Mouse (Mus musculus): ENCODE measurements around the gene Gm10964. TPM values are rescaled to one million over a fixed set of nuclear protein-coding genes. Genes with fewer than 3 reads are reported as not detected.
"Not testable (repeated sequence)": the region's sequence is repeated elsewhere in the genome, so short reads cannot be mapped to it uniquely, and the experiment has no call there.

Gm10964 gene
- total RNA-seq, 2 experiments from 2014 or later = not detected

DNA sequence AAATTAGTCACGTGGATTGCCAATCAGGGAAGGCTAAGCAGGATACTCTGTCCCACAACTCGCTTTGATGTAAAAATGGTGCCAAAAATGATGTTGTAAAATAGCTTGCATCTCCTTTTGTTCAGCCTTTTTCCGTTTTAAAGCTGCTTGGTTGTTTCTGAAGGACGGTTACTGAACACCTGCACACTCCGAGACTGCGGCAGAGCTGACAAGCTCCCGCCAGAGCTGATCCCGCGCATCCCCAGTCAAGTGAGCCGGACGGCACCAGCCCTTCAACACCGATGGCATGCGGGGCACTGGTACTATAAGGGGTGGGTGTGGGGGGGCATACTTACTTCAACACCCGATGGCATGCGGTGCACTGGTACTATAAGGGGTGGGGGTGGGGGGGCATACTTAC is 34.8 kb downstream of the Gm10964 start:
- no peak for DNase-seq (ENCODE audit: low spot score in 2 of 2)

- DNase-seq (ENCODE audit: low spot score in 2 of 2) = no peak
Measured at GRCm38 (mm10) chr3:103777940-103778339, 38.8 kb downstream of the Gm10964 start.

- no peak for DNase-seq (ENCODE audit: low spot score in 2 of 2)
Measured at GRCm38 (mm10) chr3:103778660-103779059, 39.5 kb downstream of the Gm10964 start.

- no peak for DNase-seq (ENCODE audit: low spot score in 2 of 2)
Measured at GRCm38 (mm10) chr3:103779183-103779582, 40.0 kb downstream of the Gm10964 start.

GRCm38 (mm10) chr3:103780271-103780670 is 41.1 kb downstream of the Gm10964 start:
- DNase-seq (ENCODE audit: low spot score in 2 of 2) = no peak

- DNase-seq (ENCODE audit: low spot score in 2 of 2) = no peak
Measured at GRCm38 (mm10) chr3:103780777-103781176, 41.6 kb downstream of the Gm10964 start.

- DNase-seq (ENCODE audit: low spot score in 2 of 2) = no peak
Measured at GRCm38 (mm10) chr3:103782844-103783609, 43.9 kb downstream of the Gm10964 start.

DNA sequence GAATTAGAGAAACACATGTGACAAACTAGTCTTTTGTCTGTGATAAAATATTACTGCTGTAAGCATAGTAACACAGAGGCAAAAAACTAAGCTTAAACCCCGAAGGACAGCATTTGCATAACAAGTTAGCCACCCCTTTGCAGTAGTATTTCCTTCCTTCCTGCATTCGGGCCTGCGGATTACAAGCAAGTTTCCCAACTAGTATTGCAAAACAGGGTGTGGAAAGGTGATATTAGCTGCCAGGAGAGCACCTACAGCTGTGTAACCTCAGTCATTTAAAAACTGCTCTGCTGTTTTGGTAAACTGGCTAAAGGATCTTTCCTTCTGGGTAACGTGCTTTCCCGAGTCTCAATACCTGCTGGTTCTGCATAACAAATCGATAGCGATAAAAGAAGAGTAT is 48.1 kb downstream of the Gm10964 start:
- DNase-seq (ENCODE audit: low spot score in 2 of 2) = no peak

- no peak for DNase-seq (ENCODE audit: low spot score in 2 of 2)
Measured at GRCm38 (mm10) chr3:103789096-103789495, 49.9 kb downstream of the Gm10964 start.

DNA sequence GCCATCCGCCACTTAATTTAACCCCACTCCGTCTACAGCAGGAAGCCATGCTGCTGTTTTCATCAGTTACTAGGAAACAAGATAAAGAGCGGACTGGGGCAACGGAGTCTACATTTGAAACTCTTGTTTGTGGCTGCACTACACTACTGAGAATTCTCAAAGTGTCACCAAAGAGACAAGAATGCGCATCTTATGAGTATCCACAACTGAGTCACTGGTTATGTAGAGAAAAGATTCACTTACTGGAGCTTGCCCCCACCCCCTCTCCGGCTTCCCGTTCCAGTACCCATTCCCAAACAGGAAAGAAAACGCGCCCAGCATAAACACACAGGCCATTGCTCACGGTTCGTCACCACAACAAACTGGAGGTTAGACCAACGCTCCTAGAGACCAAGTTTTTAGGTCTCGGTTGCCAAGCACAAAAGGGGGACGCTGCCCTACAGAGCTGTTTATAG is 50.8 kb downstream of the Gm10964 start:
- DNase-seq (ENCODE audit: low spot score in 2 of 2) = peak in 1 of 2 experiments; percentile 31

GRCm38 (mm10) chr3:103790346-103791145 is 51.4 kb downstream of the Gm10964 start:
- no peak for DNase-seq (ENCODE audit: low spot score in 2 of 2)

DNA sequence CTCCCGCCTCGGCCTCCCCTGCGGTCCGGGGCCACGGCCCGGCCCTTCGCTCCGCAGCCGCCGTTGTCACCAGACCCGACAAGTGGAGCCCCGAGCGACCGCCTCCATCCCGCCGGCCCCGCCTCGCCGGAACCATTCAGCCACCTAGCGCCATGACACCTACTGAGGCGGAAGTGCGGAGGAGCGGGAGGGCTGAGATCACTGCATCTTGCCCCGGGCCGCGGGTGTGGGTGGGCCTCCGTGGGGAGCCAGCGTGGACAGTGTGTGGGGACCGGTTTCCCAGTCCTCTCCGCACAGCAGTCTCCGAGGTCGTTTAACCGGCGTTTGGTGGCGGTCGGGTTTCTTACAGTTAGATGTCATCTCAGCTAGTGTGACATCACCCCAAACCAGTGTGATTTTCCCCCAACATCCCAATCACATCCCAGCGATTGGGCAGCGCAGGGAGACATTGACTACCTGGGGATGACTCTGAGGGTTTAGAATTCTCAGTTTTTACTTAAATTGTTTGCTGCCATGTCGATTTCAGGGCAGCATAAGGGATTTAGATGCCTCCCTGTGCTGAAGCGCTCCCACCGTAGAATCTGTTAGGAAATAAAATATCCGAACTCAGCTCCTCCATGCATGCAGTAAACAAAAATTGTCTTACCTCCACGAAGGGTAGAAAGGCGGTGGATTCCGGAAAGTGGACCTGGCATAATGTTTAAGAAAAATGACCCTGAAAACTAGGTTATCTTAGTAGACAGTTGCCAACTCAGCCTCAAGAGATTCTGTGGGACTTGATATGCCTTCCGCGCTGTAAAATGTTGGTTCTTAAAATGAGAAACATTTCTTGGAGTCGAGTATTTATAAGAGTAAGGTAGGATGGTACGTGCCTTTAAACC is 52.3 kb downstream of the Gm10964 start, which contains the start of gene Hipk1:
TSS of gene Hipk1 (minus strand) at position 334 of the 881 bp plus-strand sequence.
- DNase-seq (ENCODE audit: low spot score in 2 of 2) = peak; percentile 91

GRCm38 (mm10) chr3:103792111-103792406 is 52.9 kb downstream of the Gm10964 start:
- not testable (repeated sequence) for DNase-seq (ENCODE audit: low spot score in 2 of 2)

DNA sequence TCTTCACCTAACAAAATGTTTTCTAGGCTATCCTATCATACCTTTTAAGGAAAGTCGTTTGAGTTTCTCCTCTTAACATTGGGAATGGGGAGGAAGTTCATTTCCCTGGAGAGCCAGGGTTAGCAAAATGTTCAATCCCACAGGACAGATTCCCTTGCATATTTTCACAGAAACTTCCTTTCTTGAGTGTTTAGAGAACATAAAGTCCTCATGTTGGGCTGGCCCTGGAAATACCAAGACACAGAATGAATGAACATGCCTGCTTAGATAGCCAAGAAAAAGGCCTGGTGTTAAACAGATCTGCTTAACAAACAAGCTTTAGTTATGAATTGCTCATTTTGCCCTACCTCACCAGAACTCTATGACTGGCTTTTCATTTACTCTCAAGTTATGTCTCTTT is 53.4 kb downstream of the Gm10964 start:
- no peak for DNase-seq (ENCODE audit: low spot score in 2 of 2)

Other genes starting within 250 kb of the Gm10964 start
- not detected for gene Syt6, start 164.1 kb upstream of the Gm10964 start, total RNA-seq (2021)
- gene Atg4a-ps, start 93.3 kb upstream of the Gm10964 start, total RNA-seq (2021) = 1 to 10 TPM in 1 of 2 experiments, not detected in 1; 1.8 TPM
- 10 to 100 TPM; 17.3 to 24.4 TPM for gene Olfml3, start 1.4 kb upstream of the Gm10964 start, total RNA-seq (2021)
- 100 to 1,000 TPM; 122 to 141 TPM for gene Hipk1, start 52.2 kb downstream of the Gm10964 start, total RNA-seq (2021)
- 10 to 100 TPM; 11.7 to 14.1 TPM for gene Dclre1b, start 70.1 kb downstream of the Gm10964 start, total RNA-seq (2021)
- 10 to 100 TPM; 13.4 to 15.5 TPM for gene Ap4b1, start 70.2 kb downstream of the Gm10964 start, total RNA-seq (2021)
- under 1 TPM; 0.13 to 0.43 TPM for gene Gm43064, start 70.2 kb downstream of the Gm10964 start, total RNA-seq (2021)
- gene Bcl2l15, start 93.2 kb downstream of the Gm10964 start, total RNA-seq (2021) = not detected
- gene Ptpn22, start 120.4 kb downstream of the Gm10964 start, total RNA-seq (2021) = 1 to 10 TPM; 1.6 to 2.3 TPM
- gene Rsbn1, start 174.8 kb downstream of the Gm10964 start, total RNA-seq (2021) = 10 to 100 TPM; 13.4 to 18.7 TPM
- 10 to 100 TPM; 15.8 to 17.4 TPM for gene Phtf1, start 228.7 kb downstream of the Gm10964 start, total RNA-seq (2021)